Comparison of ENCODE assay signal across 24 mouse cellular contexts in genomic region chr12:117001546-117002148, GRCm38 (mm10).
A peak's percentile ranks its signal among the peaks of the same experiment; 100 is the strongest.
DNase-seq lines count a peak whose midpoint lies in the region; ATAC-seq lines count a peak whose summit lies in the region.
"Had no signal": no experiment of that assay in that cellular context is flagged by ENCODE, and none has a peak within 500 bp of the region (broad histone marks: within the 10 kb centered on the region; RNA-seq: fewer than 3 reads in every experiment).

No protein-coding gene starts in this region.

- H3K9me3 ChIP-seq in midbrain, embryonic 16.5 days (replicated peaks; ENCODE audit: control insufficient read depth, low read length, poor library complexity, severe bottlenecking): no peaks in the 10 kb centered on the region
- H3K9me3 ChIP-seq: forebrain, embryonic 10.5 days; forebrain, embryonic 13.5 days; heart, embryonic 13.5 days had no signal

- H3K27me3 ChIP-seq in midbrain, embryonic 16.5 days (ENCODE audit: control insufficient read depth, insufficient read depth, low read depth, low read length): no peaks in the 10 kb centered on the region
- H3K27me3 ChIP-seq: forebrain, embryonic 13.5 days; heart, embryonic 13.5 days had no signal

- H3K4me2 ChIP-seq in midbrain, embryonic 16.5 days (ENCODE audit: low read length): no peak overlapping the region
- H3K4me2 ChIP-seq: forebrain, embryonic 13.5 days; heart, embryonic 13.5 days; hindbrain, embryonic 14.5 days had no signal

- intact Hi-C loops in left cerebral cortex, postnatal 10 days (cut with DNase I): no loop called here

- H3K36me3 ChIP-seq in midbrain, embryonic 16.5 days (ENCODE audit: control insufficient read depth, insufficient read depth, low read length): no peaks in the 10 kb centered on the region
- H3K36me3 ChIP-seq: forebrain, embryonic 10.5 days; heart, embryonic 13.5 days had no signal

- peak; percentile 89 for ATAC-seq in frontal cortex, adult (ENCODE audit: low TSS enrichment)
- ATAC-seq in midbrain, embryonic 16.5 days: no peak
- ATAC-seq: activated CD4-positive, CD25-positive, alpha-beta regulatory T cell, adult 4 months; forebrain, embryonic 13.5 days; forebrain, embryonic 16.5 days; hindbrain, postnatal 0 days had no signal

- no peak overlapping the region for H3K9ac ChIP-seq in midbrain, embryonic 16.5 days (ENCODE audit: low read depth, low read length)
- H3K9ac ChIP-seq: forebrain, embryonic 13.5 days; heart, embryonic 13.5 days; hindbrain, embryonic 14.5 days had no signal

- H3K4me3 ChIP-seq in midbrain, embryonic 16.5 days (ENCODE audit: low read depth, low read length): no peak overlapping the region
- H3K4me3 ChIP-seq: forebrain, embryonic 10.5 days; forebrain, embryonic 13.5 days; gastrocnemius, adult 2 months; heart, embryonic 13.5 days had no signal

- no peak for DNase-seq in frontal cortex, postnatal 14 days (ENCODE audit: low spot score in 2 of 2)
- DNase-seq in left cerebral cortex, adult 18-20 months (ENCODE audit: low spot score in 2 of 2): peak; percentile 20 to 26
- DNase-seq in left cerebral cortex, postnatal 10 days (ENCODE audit: extremely low spot score in 1 of 2, low spot score in 2 of 2): no peak
- peak; percentile 20 for DNase-seq in right cerebral cortex, postnatal 25 days
- no peak for DNase-seq in right cerebral cortex, postnatal 4 days
- DNase-seq: adrenal gland, adult 8-10 months; adrenal gland, postnatal 25 days; cerebellum, adult 18-20 months; cerebellum, adult 9-10 months; cerebellum, postnatal 14 days; gastrocnemius, adult 2 months; gastrocnemius, postnatal 14 days; heart, adult 18-20 months; heart, postnatal 14 days; heart, postnatal 4 days had no signal

- H3K4me1 ChIP-seq in midbrain, embryonic 16.5 days (ENCODE audit: control insufficient read depth, insufficient read depth, low read length): peaks cover 6% of the 10 kb centered on the region
- H3K4me1 ChIP-seq: forebrain, embryonic 10.5 days; forebrain, embryonic 13.5 days; heart, embryonic 13.5 days had no signal

- no peak overlapping the region for H3K27ac ChIP-seq in midbrain, embryonic 16.5 days (ENCODE audit: low read length)
- H3K27ac ChIP-seq: forebrain, embryonic 10.5 days; forebrain, embryonic 13.5 days; gastrocnemius, adult 2 months; heart, embryonic 13.5 days; hindbrain, embryonic 14.5 days; hindbrain, postnatal 0 days had no signal

- WGBS in midbrain, embryonic 16.5 days: 93% methylated on average over 2 of the region's 2 CpGs

Comparison
In these comparisons a context has a peak if more than half of its experiments do, and no peak if none do; other contexts are left out.
1. DNase-seq: peak in left cerebral cortex, adult 18-20 months (2 of 2) and right cerebral cortex, postnatal 25 days (single experiment); none in frontal cortex, postnatal 14 days (0 of 2), left cerebral cortex, postnatal 10 days (0 of 2) and right cerebral cortex, postnatal 4 days (single experiment).